Mouse (Mus musculus) liver, embryonic 16.5 days (tissue): ENCODE data around the gene Zc3hc1. TPM values are rescaled to one million over a fixed set of nuclear protein-coding genes. Genes with fewer than 3 reads are reported as not detected.
A peak's percentile ranks its signal among the peaks of the same experiment; 100 is the strongest.
"Not testable (repeated sequence)": the region's sequence is repeated elsewhere in the genome, so short reads cannot be mapped to it uniquely, and the experiment has no call there.

Experiments used
- ATAC-seq: fragments of 200-750 bp; cut with Nextera tagmentation; 2 replicates; pipeline ENCODE4 v1.8.0; 2017; ENCODE audit warnings: low read depth, mild to moderate bottlenecking, moderate number of reproducible peaks, moderate library complexity
- H3K27ac ChIP-seq: fragments of 300-500 bp; sonication (generic); 2 replicates; pipeline ENCODE4 v1.5.1; 2014; ENCODE audit warnings: mild to moderate bottlenecking, low read length
- H3K27me3 ChIP-seq: fragments of 300-500 bp; sonication (generic); 2 replicates; pipeline ENCODE4 v1.6.1; 2014; ENCODE audit warnings: low read depth, low read length, mixed read lengths; ENCODE audit not compliant: control insufficient read depth, insufficient read depth
- H3K36me3 ChIP-seq: fragments of 300-500 bp; sonication (generic); 2 replicates; pipeline ENCODE4 v1.6.1; 2014; ENCODE audit warnings: mild to moderate bottlenecking; ENCODE audit not compliant: control insufficient read depth, insufficient read depth
- H3K4me1 ChIP-seq: fragments of 300-500 bp; sonication (generic); 2 replicates; pipeline ENCODE4 v1.6.1; 2014; ENCODE audit warnings: low read depth, low read length, mixed read lengths; ENCODE audit not compliant: control insufficient read depth
- H3K4me2 ChIP-seq: fragments of 300-500 bp; sonication (generic); 2 replicates; pipeline ENCODE4 v1.6.1; 2014; ENCODE audit warnings: low read depth, low read length, mixed read lengths
- H3K4me3 ChIP-seq: fragments of 300-500 bp; sonication (generic); 2 replicates; pipeline ENCODE4 v1.5.1; 2014; ENCODE audit warnings: low read depth, mild to moderate bottlenecking, low read length
- H3K9ac ChIP-seq: fragments of 300-500 bp; sonication (generic); 2 replicates; pipeline ENCODE4 v1.6.1; 2014; ENCODE audit warnings: low read depth, low read length
- H3K9me3 ChIP-seq: fragments of 300-500 bp; sonication (generic); replicated peaks from 2 replicates; pipeline ENCODE4 v1.6.1; 2016; ENCODE audit warnings: low read length; ENCODE audit not compliant: control insufficient read depth
- WGBS: fragments of 180-500 bp; shearing (Covaris S2); extraction: QIAGEN DNeasy Blood & Tissue Kit; methylation state at CpG from one replicate; pipeline ENCODE4 v1.1.7; 2014; ENCODE audit not compliant: insufficient replicate concordance; 5-methylcytosine and 5-hydroxymethylcytosine counted together
- polyA plus RNA-seq: library from polyadenylated mRNA; unstranded; fragments of >200 nt; fragmentation: Nextera tagmentation; extraction: Ambion mirVana; gene quantifications from 2 replicates; pipeline ENCODE4 v1.2.1, GENCODE M21; 2015

The Zc3hc1 gene
- polyA plus RNA-seq, 1 experiment from 2014 or later: 20.9 TPM

DNA sequence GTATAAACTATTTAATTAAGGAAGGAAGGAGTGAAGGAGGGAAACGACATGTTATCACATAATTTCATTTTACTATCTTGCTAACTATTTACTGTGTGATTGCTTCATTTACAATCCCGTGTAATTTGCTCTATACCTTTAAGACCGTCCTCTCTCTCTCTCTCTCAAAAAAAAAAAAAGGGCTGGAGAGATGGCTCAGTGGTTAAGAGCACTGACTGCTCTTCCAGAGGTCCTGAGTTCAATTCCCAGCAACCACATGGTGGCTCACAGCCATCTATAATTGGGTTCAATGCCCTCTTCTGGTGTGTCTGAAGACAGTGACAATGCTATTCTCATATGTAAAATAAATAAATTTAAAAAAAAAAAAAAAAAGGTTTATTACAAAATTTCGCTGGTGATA lies 557 bp downstream of the Zc3hc1 start:
- not testable (repeated sequence) for H3K36me3 ChIP-seq, ATAC-seq, H3K9me3 ChIP-seq, H3K27me3 ChIP-seq, H3K27ac ChIP-seq, H3K4me1 ChIP-seq
- peak overlapping the region; percentile 70 for H3K9ac ChIP-seq
- H3K4me2 ChIP-seq: peak overlapping the region; percentile 55
- H3K4me3 ChIP-seq: peak overlapping the region; percentile 70
- WGBS: 11% methylated on average over 4 of the region's 4 CpGs

DNA sequence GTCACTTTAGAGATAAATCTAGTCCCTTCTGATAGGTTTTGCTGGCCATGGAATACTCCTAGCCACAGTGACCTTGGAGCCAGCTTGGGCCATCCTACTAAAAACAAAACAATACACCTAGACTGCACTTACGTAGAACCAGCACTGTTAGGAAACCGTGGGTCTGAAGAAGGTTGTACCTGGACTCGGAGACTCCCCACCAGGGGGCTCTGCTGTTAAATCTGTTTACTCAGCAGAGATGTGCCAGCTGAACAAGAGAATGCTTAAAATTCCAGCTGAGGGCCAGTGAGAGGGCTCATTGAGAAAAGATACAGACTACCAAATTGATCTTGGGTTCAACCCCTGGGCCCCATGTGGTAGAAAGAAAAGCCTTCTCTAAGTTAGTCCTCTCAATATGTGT lies 9.7 kb downstream of the Zc3hc1 start:
- no peaks in the 10 kb centered on the region for H3K9me3 ChIP-seq
- 66% methylated on average over 3 of the region's 3 CpGs for WGBS
- ATAC-seq: no peak
- no peaks in the 10 kb centered on the region for H3K4me1 ChIP-seq
- H3K9ac ChIP-seq: no peak overlapping the region
- no peak overlapping the region for H3K27ac ChIP-seq
- H3K4me3 ChIP-seq: no peak overlapping the region
- H3K27me3 ChIP-seq: no peaks in the 10 kb centered on the region
- H3K4me2 ChIP-seq: no peak overlapping the region
- peaks cover 10% of the 10 kb centered on the region for H3K36me3 ChIP-seq

DNA sequence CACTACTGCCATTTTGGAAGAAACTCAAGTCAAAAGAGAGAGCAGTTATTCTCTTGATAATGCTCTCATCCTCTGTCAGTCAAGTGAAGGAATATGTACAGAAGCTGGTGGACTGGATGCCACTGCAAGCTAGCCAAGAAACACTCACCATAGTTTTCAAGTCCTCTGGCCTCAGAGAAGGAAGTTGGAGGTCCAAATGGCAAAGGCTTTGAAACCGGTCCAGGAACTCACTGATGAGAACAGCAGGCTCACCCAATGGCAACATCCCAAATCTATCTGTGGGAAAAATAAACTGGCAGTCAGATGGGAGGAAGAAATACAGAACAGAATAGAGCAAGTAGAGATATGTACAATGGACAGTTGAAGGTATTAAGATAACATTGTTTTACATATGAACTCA lies 15.0 kb downstream of the Zc3hc1 start:
- peaks cover 21% of the 10 kb centered on the region for H3K36me3 ChIP-seq
- no peak for ATAC-seq
- H3K4me1 ChIP-seq: no peaks in the 10 kb centered on the region

DNA sequence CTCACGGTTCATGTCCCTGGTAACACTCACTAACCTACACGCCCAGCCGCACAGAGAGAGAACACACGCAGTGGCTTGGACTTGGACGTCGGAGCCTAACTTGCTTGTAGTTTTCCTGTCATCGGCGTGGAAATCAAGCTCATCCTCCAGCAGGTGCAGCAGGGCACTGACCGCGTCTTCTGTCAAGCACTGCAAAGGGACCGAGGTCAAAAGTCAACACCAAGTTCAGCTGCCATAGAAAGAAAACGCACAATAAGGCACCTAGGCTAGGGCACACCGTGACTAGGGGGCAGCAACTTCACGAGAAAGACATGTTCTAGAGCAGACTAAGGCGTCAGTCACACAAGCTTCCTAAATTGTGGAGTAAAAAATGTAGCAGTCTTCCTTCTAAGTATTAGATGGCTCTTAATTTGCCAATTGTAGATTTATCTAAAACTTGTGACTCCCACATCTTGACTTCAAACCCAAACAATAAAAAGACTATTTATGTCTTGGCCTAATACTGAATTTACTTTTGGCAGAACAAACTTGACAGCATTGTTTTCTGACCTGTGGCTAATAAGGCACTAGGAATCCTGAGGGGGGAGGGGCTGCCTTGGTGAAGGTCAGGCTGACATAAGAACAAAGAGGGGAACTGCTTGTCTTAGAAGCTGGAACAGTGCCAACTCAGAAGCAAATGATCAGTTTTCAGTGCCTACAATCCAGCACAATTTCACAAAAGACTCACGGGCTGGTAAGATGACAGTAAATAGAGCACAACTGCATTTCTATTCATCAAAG lies 15.9 kb downstream of the Zc3hc1 start:
- WGBS: 81% methylated on average over 16 of the region's 16 CpGs
- Histone ChIP-seq H3K4me3 (no peak overlapping the region), H3K4me2 (no peak overlapping the region), H3K4me1 (no peaks in the 10 kb centered on the region), H3K27me3 (no peaks in the 10 kb centered on the region), H3K36me3 (peaks cover 29% of the 10 kb centered on the region), H3K9me3 (no peaks in the 10 kb centered on the region), H3K9ac (no peak overlapping the region), H3K27ac (no peak overlapping the region)
- no peak for ATAC-seq

More for the DNA sequence above, 15.0 kb downstream of the Zc3hc1 start:
- no peaks in the 10 kb centered on the region for H3K27me3 ChIP-seq
- H3K9me3 ChIP-seq: no peaks in the 10 kb centered on the region
- H3K4me3 ChIP-seq: no peak overlapping the region
- no peak overlapping the region for H3K9ac ChIP-seq
- H3K4me2 ChIP-seq: no peak overlapping the region
- 70% methylated on average over 1 of the region's 1 CpGs for WGBS
- H3K27ac ChIP-seq: no peak overlapping the region

DNA sequence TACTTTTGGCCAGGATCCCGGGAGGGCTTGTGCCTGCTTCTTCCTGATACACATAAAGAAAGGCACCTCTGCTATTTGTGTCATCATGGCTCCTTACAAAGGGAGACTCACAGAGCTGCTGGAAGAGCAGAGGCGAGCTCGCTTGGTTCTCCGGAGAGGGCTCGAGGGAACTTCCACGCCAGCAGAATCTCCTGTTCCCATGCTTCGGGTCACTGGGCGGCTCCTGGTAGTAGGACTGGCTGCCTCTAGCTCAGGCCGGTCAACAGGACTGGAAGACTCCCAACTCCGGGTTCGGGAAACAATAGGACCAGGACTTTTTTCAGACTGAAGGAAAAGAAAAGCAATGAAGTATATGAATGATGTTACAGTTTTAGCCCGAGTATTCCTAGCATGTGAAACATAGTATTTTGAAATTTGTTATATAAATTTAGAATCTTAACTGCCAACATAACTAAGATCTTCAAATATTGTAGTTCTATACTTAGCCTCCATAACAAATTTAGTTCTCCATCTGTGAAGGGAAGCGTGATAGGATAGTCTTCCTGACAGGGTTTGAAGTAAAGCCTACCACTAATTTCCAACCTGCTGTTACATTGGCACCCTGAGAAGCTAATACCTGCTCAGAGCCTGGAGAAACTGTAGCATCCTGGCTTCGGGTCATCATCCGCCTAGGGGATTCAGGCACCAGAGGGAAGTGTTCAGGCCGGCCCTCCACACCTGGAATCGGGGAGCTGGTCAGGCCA lies 18.0 kb downstream of the Zc3hc1 start:
- Histone ChIP-seq H3K4me2 (no peak overlapping the region), H3K27me3 (no peaks in the 10 kb centered on the region), H3K27ac (no peak overlapping the region), H3K9ac (no peak overlapping the region), H3K4me1 (no peaks in the 10 kb centered on the region), H3K9me3 (no peaks in the 10 kb centered on the region), H3K36me3 (peaks cover 34% of the 10 kb centered on the region), H3K4me3 (no peak overlapping the region)
- no peak for ATAC-seq
- 85% methylated on average over 17 of the region's 17 CpGs for WGBS

DNA sequence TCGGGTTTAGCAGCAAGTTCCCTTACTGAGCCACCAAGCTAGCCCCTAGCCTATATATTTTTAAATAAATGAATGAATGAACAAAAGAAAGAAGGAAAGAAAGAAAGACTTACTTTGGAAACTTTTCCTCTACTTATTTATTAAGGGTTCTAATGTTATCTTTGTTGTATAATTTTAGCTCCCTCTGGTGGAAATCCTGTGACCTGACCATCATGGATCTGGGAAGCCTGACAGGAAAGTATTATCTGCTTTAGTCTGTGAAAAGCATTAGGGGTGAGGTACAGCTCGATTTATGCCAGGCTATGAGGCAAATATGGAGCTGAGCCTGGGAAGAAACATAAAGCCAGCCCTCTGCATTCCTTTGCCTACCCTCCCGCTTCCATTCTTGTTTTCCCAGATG lies 21.5 kb downstream of the Zc3hc1 start:
- Histone ChIP-seq H3K36me3 (peaks cover 45% of the 10 kb centered on the region), H3K4me3 (no peak overlapping the region), H3K27ac (no peak overlapping the region), H3K9ac (no peak overlapping the region), H3K9me3 (no peaks in the 10 kb centered on the region), H3K27me3 (no peaks in the 10 kb centered on the region), H3K4me2 (no peak overlapping the region), H3K4me1 (no peaks in the 10 kb centered on the region)
- ATAC-seq: no peak
- 73% methylated on average over 3 of the region's 3 CpGs for WGBS

DNA sequence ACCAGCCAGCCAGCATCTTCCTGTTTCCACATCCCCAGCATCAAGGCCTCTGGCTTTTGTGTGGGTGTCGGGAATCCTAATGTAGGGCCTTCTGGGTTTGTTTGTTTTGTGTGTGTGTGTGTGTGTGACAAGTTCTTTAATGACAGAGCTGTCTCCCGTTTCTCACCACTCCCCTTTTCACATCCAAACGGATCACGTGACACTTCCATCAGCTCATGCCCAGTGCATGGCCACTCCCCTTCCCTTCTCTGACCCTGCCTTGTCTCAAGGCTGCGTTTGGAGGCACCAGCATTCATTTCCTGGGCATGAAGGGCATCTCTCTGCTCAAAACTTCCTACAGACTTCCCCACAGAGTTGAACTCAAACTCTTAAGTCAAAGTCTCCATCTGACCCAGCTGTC lies 27.0 kb downstream of the Zc3hc1 start:
- no peak overlapping the region for H3K4me2 ChIP-seq
- H3K36me3 ChIP-seq: peaks cover 14% of the 10 kb centered on the region
- no peaks in the 10 kb centered on the region for H3K4me1 ChIP-seq
- H3K9ac ChIP-seq: no peak overlapping the region
- WGBS: 53% methylated on average over 5 of the region's 5 CpGs
- H3K4me3 ChIP-seq: no peak overlapping the region
- H3K9me3 ChIP-seq: no peaks in the 10 kb centered on the region
- ATAC-seq: no peak
- H3K27ac ChIP-seq: no peak overlapping the region
- no peaks in the 10 kb centered on the region for H3K27me3 ChIP-seq

DNA sequence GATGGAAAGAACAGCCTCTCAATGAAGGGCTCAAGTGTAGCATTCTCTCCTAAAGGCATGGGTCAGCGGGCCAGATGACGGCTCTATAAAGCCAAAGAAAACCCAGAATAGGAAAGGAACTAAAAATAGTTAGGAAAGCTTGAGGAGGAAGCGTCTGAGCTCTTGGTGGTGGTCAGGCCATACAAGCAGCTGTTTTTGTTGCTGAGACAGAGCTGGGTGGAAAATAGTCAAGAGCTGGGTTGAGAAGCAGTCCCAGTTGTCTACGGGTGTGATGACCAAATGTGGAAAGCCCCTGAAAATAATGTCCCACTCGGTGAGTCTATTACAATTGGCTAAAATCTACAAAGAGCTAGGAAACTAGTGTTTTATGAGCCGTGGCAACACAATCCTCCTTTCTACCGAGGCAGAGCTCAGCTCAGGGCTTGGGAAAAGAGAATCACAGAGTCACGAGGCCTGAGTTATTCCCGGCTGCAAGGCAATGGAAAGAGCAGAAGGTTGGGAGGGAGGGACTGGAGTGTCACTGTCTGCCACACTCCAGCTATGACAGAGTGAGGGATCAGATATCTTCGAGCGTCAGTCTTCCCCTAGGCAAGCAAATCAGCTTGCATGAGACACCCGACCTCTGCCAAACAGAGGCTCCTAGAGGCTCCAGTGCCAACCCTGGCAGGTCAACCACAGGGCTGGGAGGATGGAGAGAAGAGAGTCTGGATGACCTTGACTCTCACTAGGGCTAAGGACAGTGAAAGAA lies 30.9 kb downstream of the Zc3hc1 start:
- Histone ChIP-seq H3K9me3 (no peaks in the 10 kb centered on the region), H3K36me3 (peaks cover 2% of the 10 kb centered on the region; the same call in 1 of the 2 replicates), H3K4me3 (no peak overlapping the region), H3K27ac (no peak overlapping the region), H3K4me1 (no peaks in the 10 kb centered on the region), H3K27me3 (no peaks in the 10 kb centered on the region), H3K4me2 (no peak overlapping the region), H3K9ac (no peak overlapping the region)
- ATAC-seq: no peak
- 62% methylated on average over 12 of the region's 12 CpGs for WGBS
